Mouse (Mus musculus) heart, adult 2 months (tissue): Measurements from ENCODE around the gene Tjap1. TPM values are rescaled to one million over a fixed set of nuclear protein-coding genes. Genes with fewer than 3 reads are reported as not detected.

Experiments used
- DNase-seq, 2 experiments: peaks; one replicate each; pipeline ENCODE4 v3.0.0; 2021
- H3K27ac ChIP-seq: fragments of 200-600 bp; 2 replicates; pipeline ENCODE4 v1.8.1; 2022
- H3K27me3 ChIP-seq: fragments of 200-500 bp; 2 replicates; pipeline ENCODE4 v1.6.1; 2012; ENCODE audit warnings: mild to moderate bottlenecking, low read length, inconsistent platforms, mixed read lengths; ENCODE audit not compliant: control insufficient read depth, insufficient read depth
- H3K36me3 ChIP-seq: fragments of 200-500 bp; 2 replicates; pipeline ENCODE4 v1.6.1; 2012; ENCODE audit warnings: low read length, inconsistent platforms; ENCODE audit not compliant: control insufficient read depth, insufficient read depth
- H3K4me1 ChIP-seq: fragments of 200-500 bp; 2 replicates; pipeline ENCODE4 v1.6.1; 2011; ENCODE audit warnings: low read length; ENCODE audit not compliant: control insufficient read depth, insufficient read depth
- H3K4me3 ChIP-seq: fragments of 200-600 bp; 2 replicates; pipeline ENCODE4 v1.8.1; 2022
- H3K79me2 ChIP-seq: fragments of 200-500 bp; replicated peaks from 2 replicates; pipeline ENCODE4 v1.6.1; 2012; ENCODE audit warnings: mild to moderate bottlenecking, inconsistent platforms, low read length, moderate library complexity, mixed read lengths; ENCODE audit not compliant: control insufficient read depth, insufficient read depth
- H3K9ac ChIP-seq: fragments of 200-500 bp; 2 replicates; pipeline ENCODE4 v1.6.1; 2012; ENCODE audit warnings: low read depth, mild to moderate bottlenecking, control low read depth, inconsistent platforms, low read length, mixed read lengths
- CTCF ChIP-seq: fragments of 200-600 bp; IDR thresholded peaks from 2 replicates; pipeline ENCODE4 v1.8.1; 2022; ENCODE audit warnings: antibody characterized with exemption, mild to moderate bottlenecking, moderate library complexity
- EP300 ChIP-seq: fragments of 200-500 bp; IDR thresholded peaks from 2 replicates; pipeline ENCODE4 v1.6.1; 2011; ENCODE audit warnings: low read depth, low read length, control low read depth; ENCODE audit not compliant: insufficient read depth
- POLR2A ChIP-seq: fragments of 200-500 bp; IDR thresholded peaks from 2 replicates; pipeline ENCODE4 v1.6.1; 2011; ENCODE audit warnings: mild to moderate bottlenecking, low read depth, low read length, control low read depth; ENCODE audit not compliant: insufficient read depth
- WGBS: fragments of 180-500 bp; shearing (Covaris S2); methylation state at CpG from one replicate; pipeline ENCODE4 v1.1.7; 2018; 5-methylcytosine and 5-hydroxymethylcytosine counted together
- intact Hi-C: fragments of 180-260 bp; cut with DNase I; formaldehyde crosslinking; loops from one replicate; pipeline ENCODE4 v1.15.1; 2025
- polyA plus RNA-seq: library from polyadenylated mRNA; depleted of rRNA; stranded (reverse); fragments of >200 nt; gene quantifications from 2 replicates; pipeline ENCODE4 v1.2.3, GENCODE M21; 2012
- total RNA-seq, 2 experiments: library from RNA; stranded (reverse); gene quantifications; 2 replicates each; pipeline ENCODE4 v1.2.3; 2021

Gene Tjap1
- total and polyA plus RNA-seq, 3 experiments = 28.3 to 39.1 (median 34.7) TPM

DNA sequence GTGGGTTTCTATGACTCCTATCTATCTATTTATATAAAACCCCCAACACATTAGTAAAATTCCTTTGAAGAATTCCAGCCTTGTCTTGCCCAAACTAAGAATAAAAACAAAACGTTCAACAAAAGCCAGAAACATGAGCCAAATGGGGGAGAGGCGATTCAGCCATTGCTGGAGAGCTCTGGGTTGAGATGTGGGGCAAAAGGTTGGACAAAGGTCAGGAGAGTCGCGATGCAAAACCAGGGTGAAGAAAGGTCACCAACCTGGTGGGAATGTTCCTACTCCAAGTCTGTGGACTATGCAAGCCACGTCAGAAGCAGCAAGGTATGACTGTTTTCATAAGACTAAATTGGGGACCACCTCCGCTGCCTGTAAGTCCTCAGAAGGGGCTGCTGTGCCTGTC, 37.7 kb upstream of the Tjap1 start:
- WGBS = 61% methylated on average over 6 of the region's 6 CpGs
- Histone ChIP-seq H3K4me3 (no peak overlapping the region), H3K9ac (no peak overlapping the region), H3K4me1 (no peaks in the 10 kb centered on the region), H3K27me3 (no peaks in the 10 kb centered on the region), H3K27ac (no peak overlapping the region), H3K36me3 (no peaks in the 10 kb centered on the region), H3K79me2 (no peaks in the 10 kb centered on the region)
- DNase-seq = peak in 1 of 2 experiments; percentile 10
- intact Hi-C loops = loop anchor here (10.0 kb wide), 1 partner anchor 384 kb away; the partner anchor contains the start of gene Ppp2r5d
- TF ChIP-seq CTCF (no peak), EP300 (no peak), POLR2A (no peak)

DNA sequence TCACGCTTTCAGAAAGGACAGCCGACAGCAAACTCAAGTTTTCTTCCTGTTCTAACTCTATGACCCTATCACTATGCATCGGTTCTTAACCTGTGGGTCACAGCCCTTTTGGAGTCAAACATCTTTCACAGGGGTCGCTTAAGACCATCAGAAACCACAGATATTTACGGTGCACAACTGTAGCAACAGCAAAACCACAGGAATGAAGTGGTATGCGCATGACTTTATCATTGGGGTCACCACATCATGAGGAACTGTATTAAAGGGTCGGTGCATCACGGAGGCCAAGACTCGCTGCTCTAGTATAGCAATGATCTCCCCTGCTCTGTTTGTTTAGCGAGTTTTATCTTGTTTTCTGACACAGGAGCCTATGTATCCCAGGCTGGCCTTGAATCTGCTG, 33.0 kb upstream of the Tjap1 start:
- intact Hi-C loops = no loop called here

DNA sequence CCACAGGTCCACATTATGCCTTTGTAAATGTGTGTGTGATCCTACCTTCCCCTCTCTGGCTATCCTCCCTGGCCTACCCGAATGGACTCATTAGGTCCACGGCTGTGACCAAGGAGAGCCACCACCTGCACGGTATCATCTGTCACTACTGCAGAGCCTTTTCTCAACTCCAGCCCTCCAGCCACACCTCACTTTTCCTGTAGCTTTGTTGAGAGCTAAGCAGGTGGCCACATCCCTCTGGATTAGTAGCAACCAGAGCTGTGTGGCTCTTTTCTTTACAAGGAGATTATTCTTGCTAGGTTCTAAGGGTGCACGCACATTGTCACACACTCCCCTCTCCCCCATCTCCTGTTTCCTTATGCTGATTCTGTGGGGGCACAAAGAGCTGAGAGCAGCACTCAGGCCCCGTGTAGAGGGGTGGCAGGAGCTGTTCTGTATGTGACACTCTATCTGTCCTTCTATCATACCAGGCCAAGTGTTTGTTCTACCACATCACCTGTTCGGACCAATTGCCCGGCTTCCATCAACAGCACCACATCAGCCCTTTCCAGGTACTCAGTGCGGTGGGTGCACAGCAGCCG, 30.4 kb upstream of the Tjap1 start:
- Histone ChIP-seq H3K36me3 (no peaks in the 10 kb centered on the region), H3K4me3 (no peak overlapping the region), H3K27me3 (no peaks in the 10 kb centered on the region), H3K4me1 (no peaks in the 10 kb centered on the region), H3K79me2 (no peaks in the 10 kb centered on the region), H3K27ac (no peak overlapping the region), H3K9ac (no peak overlapping the region)
- 85% methylated on average over 9 of the region's 9 CpGs for WGBS
- no peak for DNase-seq
- intact Hi-C loops = no loop called here
- TF ChIP-seq CTCF (no peak), EP300 (no peak), POLR2A (no peak)

More for the DNA sequence above, 33.0 kb upstream of the Tjap1 start:
- Histone ChIP-seq H3K4me3 (no peak overlapping the region), H3K9ac (no peak overlapping the region), H3K36me3 (no peaks in the 10 kb centered on the region), H3K4me1 (no peaks in the 10 kb centered on the region), H3K27ac (no peak overlapping the region), H3K27me3 (no peaks in the 10 kb centered on the region), H3K79me2 (no peaks in the 10 kb centered on the region)
- no peak for DNase-seq
- no peak for TF ChIP-seq POLR2A
- TF ChIP-seq CTCF = no peak
- no peak for TF ChIP-seq EP300
- 86% methylated on average over 10 of the region's 10 CpGs for WGBS

DNA sequence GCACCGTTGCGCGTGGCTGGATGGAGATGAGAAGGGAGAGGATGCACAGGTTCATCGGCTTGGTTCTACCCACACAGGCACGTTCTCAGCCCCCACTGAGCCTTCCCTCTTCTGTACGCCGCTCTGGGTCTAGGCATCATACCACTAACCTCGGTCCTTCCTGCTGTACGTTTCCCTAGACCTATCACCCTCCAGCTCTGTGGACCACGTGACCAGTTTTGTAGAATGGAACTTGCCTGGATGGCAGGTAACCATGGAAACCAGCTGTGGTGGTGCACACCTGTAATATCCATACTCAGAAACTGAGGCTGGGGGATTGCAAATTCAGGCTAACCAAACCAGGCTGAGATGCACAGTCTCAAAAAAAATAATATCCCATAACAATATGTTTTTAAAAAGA, 27.7 kb upstream of the Tjap1 start:
- DNase-seq = no peak
- no peak for TF ChIP-seq CTCF
- no peak for TF ChIP-seq POLR2A
- no peak for TF ChIP-seq EP300
- H3K4me1 ChIP-seq = no peaks in the 10 kb centered on the region

DNA sequence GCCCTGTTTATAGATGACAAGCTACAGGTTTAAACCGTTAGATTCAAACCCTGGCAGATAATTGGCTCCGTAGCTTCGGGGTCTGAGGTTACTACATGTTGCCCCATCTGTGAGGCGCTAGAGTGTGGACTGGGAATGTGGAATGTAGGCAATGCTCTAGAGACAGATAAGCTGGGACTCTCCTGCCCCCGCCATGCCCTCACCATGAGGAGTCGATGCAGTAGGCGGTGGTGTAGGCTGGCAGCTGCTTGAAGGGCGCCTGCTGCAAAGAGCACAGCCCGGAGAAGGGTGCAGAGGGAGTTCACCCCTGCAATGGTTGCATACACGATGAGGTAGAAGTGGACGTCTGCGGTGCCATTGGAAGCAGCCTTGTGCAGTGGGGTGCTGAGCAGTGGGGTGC, 27.0 kb upstream of the Tjap1 start:
- Histone ChIP-seq H3K4me1 (no peaks in the 10 kb centered on the region), H3K27me3 (no peaks in the 10 kb centered on the region), H3K4me3 (no peak overlapping the region), H3K36me3 (no peaks in the 10 kb centered on the region), H3K9ac (no peak overlapping the region), H3K79me2 (no peaks in the 10 kb centered on the region), H3K27ac (no peak overlapping the region)
- 65% methylated on average over 12 of the region's 12 CpGs for WGBS
- DNase-seq = no peak
- no peak for TF ChIP-seq POLR2A
- TF ChIP-seq CTCF = no peak
- intact Hi-C loops = no loop called here

More for the DNA sequence above, 27.7 kb upstream of the Tjap1 start:
- Histone ChIP-seq H3K79me2 (no peaks in the 10 kb centered on the region), H3K27ac (no peak overlapping the region), H3K9ac (no peak overlapping the region), H3K4me3 (no peak overlapping the region), H3K36me3 (no peaks in the 10 kb centered on the region), H3K27me3 (no peaks in the 10 kb centered on the region)
- intact Hi-C loops = no loop called here
- 87% methylated on average over 10 of the region's 10 CpGs for WGBS

DNA sequence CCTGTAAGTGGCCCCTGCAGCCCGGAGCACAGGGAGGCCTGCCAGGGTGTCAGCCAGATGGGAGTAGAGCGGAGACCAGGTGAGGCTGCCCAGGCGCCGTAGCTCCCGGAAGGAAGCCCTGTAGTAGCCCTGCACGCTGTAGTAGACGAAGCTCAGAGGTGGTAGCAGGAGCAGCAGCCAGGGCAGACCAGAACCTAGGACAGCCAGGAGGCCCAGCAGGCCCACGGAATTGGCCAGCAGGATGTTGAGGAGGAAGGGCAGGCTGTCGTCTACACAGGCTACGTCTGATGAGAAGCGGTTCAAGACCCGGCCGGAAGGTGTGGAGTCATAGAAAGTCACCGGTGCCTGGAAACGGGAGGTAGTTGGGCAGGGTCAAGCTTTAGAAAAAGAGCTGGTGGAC, 24.1 kb upstream of the Tjap1 start:
- H3K4me3 ChIP-seq = no peak overlapping the region
- H3K4me1 ChIP-seq = no peaks in the 10 kb centered on the region
- WGBS = 91% methylated on average over 15 of the region's 15 CpGs
- no peaks in the 10 kb centered on the region for H3K36me3 ChIP-seq
- TF ChIP-seq POLR2A = no peak
- no peak for TF ChIP-seq CTCF
- TF ChIP-seq EP300 = no peak
- H3K27me3 ChIP-seq = no peaks in the 10 kb centered on the region
- no peak overlapping the region for H3K9ac ChIP-seq
- intact Hi-C loops = no loop called here
- H3K27ac ChIP-seq = no peak overlapping the region
- no peaks in the 10 kb centered on the region for H3K79me2 ChIP-seq
- DNase-seq = no peak

DNA sequence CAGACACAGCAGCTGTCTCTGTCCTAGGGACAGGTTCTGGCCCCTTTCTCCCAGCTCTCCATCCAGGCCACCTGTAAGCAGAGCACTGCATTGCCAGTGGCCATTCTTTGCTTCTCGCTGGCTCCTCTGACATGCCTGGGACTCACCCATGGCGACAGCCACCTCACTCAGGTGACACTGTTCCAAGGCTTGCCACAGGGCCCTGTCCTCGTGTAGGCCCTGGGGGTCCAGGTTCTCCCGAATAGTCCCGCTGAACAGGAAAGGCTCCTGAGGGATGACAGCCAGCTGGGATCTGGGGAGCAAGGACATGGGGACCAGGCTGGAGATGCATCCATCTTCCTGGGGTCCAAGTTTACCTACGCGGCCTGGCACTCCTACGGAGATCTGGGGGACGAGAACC, 21.4 kb upstream of the Tjap1 start:
- no peaks in the 10 kb centered on the region for H3K36me3 ChIP-seq
- no peaks in the 10 kb centered on the region for H3K4me1 ChIP-seq
- H3K27ac ChIP-seq = no peak overlapping the region
- no peak overlapping the region for H3K9ac ChIP-seq
- H3K4me3 ChIP-seq = no peak overlapping the region
- intact Hi-C loops = no loop called here
- no peaks in the 10 kb centered on the region for H3K79me2 ChIP-seq
- 95% methylated on average over 9 of the region's 9 CpGs for WGBS
- H3K27me3 ChIP-seq = no peaks in the 10 kb centered on the region
- no peak for TF ChIP-seq CTCF
- TF ChIP-seq POLR2A = no peak
- no peak for TF ChIP-seq EP300
- DNase-seq = no peak
